Comparison of ENCODE assay signal across 11 mouse cellular contexts in the genomic region with DNA sequence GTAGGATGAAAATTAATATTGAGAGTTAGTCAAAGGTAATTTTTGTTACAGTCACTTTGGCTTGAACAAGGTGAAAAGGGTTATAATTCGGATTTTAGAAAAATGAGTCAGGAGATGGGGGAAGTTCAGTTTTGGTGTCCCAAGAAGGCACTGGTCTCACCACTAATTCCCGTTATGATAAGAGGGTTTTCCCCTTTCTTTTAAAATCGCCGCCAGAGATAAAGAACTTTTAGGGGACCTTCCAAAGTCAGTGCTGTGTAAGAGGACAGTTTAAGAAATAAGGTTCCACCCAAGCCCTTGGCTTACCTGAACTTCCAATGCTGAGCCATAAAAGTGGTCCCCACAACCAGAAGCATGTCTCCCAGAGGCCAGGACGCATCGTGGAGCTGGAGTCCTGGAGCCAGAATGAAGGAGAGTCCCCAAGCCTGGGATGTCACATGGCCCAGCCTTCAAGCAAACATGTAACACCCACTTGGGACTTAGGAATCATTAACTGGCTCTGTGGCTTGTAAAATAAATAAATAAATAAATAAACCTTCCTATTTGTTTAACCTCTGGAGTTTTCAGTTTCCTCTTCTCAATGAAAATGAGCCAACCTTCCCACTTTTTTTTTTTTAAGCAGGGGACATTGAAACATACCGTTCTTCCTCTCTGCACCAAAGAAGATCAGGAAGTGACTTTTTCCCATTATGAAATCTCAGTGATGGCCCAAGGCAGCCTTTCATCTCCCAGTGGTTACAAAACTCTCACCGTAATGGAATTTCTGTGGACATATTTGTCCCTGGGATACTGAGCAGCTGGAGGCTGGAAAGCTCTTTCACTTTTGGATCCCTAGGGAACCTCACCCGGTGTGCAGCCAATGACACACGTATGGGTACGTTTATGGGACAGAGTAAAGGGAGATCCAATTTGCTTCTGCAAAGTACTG. TPM values are rescaled to one million over a fixed set of nuclear protein-coding genes. Genes with fewer than 3 reads are reported as not detected.
DNase-seq lines count a peak whose midpoint lies in the region; ATAC-seq and TF ChIP-seq lines count a peak whose summit lies in the region.
"Had no signal": no experiment of that assay in that cellular context is flagged by ENCODE, and none has a peak within 500 bp of the region (broad histone marks: within the 10 kb centered on the region; RNA-seq: fewer than 3 reads in every experiment).

TSS of gene Pla1a (minus strand) at position 648 of the 928 bp plus-strand sequence.

- no peaks in the 10 kb centered on the region for H3K27me3 ChIP-seq in erythroblast, embryonic 14.5 days (ENCODE audit: control insufficient read depth)
- no peaks in the 10 kb centered on the region for H3K27me3 ChIP-seq in liver, embryonic 13.5 days
- H3K27me3 ChIP-seq: hindbrain, embryonic 13.5 days; limb, embryonic 13.5 days; neural tube, embryonic 12.5 days had no signal

- H3K4me1 ChIP-seq in erythroblast, embryonic 14.5 days (ENCODE audit: control insufficient read depth) = no peaks in the 10 kb centered on the region
- H3K4me1 ChIP-seq in ES-E14 (ENCODE audit: control insufficient read depth in 2 of 2, insufficient read depth in 2 of 2, low read length in 2 of 2, poor library complexity in 1 of 2) = peaks cover 10 to 33% of the 10 kb centered on the region in 2 experiments; a peak in 3 of 4 replicates
- peaks cover 16% of the 10 kb centered on the region; the same call in 1 of the 2 replicates for H3K4me1 ChIP-seq in liver, embryonic 13.5 days (replicated peaks)
- H3K4me1 ChIP-seq: hindbrain, embryonic 13.5 days; neural tube, embryonic 12.5 days had no signal

- no peaks in the 10 kb centered on the region for H3K36me3 ChIP-seq in erythroblast, embryonic 14.5 days (ENCODE audit: control insufficient read depth)
- H3K36me3 ChIP-seq in ES-E14 (ENCODE audit: control insufficient read depth, insufficient read depth, low read length, poor library complexity, severe bottlenecking) = no peaks in the 10 kb centered on the region
- H3K36me3 ChIP-seq in liver, embryonic 13.5 days = no peaks in the 10 kb centered on the region
- H3K36me3 ChIP-seq: hindbrain, embryonic 13.5 days; limb, embryonic 13.5 days; neural tube, embryonic 12.5 days had no signal

- H3K9me3 ChIP-seq in erythroblast, embryonic 14.5 days (ENCODE audit: control insufficient read depth, low read length) = no peaks in the 10 kb centered on the region
- no peaks in the 10 kb centered on the region for H3K9me3 ChIP-seq in ES-E14 (ENCODE audit: control insufficient read depth, insufficient read depth, low read depth, low read length)
- no peaks in the 10 kb centered on the region for H3K9me3 ChIP-seq in liver, embryonic 13.5 days (replicated peaks)
- H3K9me3 ChIP-seq: hindbrain, embryonic 13.5 days; limb, embryonic 13.5 days; neural tube, embryonic 12.5 days had no signal

- peak within 1 kb of the TSS; percentile 21 for H3K4me3 ChIP-seq in erythroblast, embryonic 14.5 days (replicated peaks)
- no peak within 1 kb of the TSS for H3K4me3 ChIP-seq in ES-E14 (ENCODE audit: insufficient read depth in 1 of 2, low read depth in 1 of 2, low read length in 2 of 2, poor library complexity in 1 of 2, severe bottlenecking in 1 of 2)
- H3K4me3 ChIP-seq in liver, embryonic 13.5 days (replicated peaks) = 0 out of 2 replicates have a peak within 1 kb of the TSS, but pooled peaks have one; percentile 12
- H3K4me3 ChIP-seq: hindbrain, embryonic 13.5 days; limb, embryonic 13.5 days; neural tube, embryonic 12.5 days had no signal

- H3K4me2 ChIP-seq in liver, embryonic 13.5 days = peak within 1 kb of the TSS; percentile 41
- H3K4me2 ChIP-seq: hindbrain, embryonic 13.5 days; limb, embryonic 13.5 days; neural tube, embryonic 12.5 days had no signal

- H3K27ac ChIP-seq in ES-E14 (ENCODE audit: insufficient read depth, low read depth, low read length, poor library complexity, severe bottlenecking) = peak within 1 kb of the TSS; percentile 42; the same call in 1 of the 2 replicates
- peak within 1 kb of the TSS; percentile 9; the same call in 1 of the 2 replicates for H3K27ac ChIP-seq in liver, embryonic 13.5 days
- H3K27ac ChIP-seq: hindbrain, embryonic 13.5 days; limb, embryonic 13.5 days; neural tube, embryonic 12.5 days had no signal

- in situ Hi-C loops in ES-E14 (cut with MboI; ENCODE audit: low sequenced_read_pairs in 2 of 2, unreplicated experiment in 2 of 2) = no loop called here

- ATAC-seq in erythroblast, adult 5-6 weeks (replicated peaks; ENCODE audit: low FRiP score, poor library complexity, severe bottlenecking) = no peak
- ATAC-seq in liver, embryonic 13.5 days (ENCODE audit: low read depth) = peak; percentile 10; the same call in 1 of the 2 replicates

- no peak for DNase-seq in ES-E14 (ENCODE audit: low read depth, low spot score)
- DNase-seq in heart, adult 9 months (ENCODE audit: low spot score in 2 of 2) = peak; percentile 42 to 60
- no peak for DNase-seq in liver, embryonic 13.5 days
- no peak for DNase-seq in right cerebral cortex, postnatal 4 days
- DNase-seq in frontal cortex, postnatal 14 days (ENCODE audit: low spot score in 2 of 2) = no peak
- DNase-seq in cerebellum, postnatal 10 days = no peak

- WGBS in liver, embryonic 13.5 days (ENCODE audit: insufficient replicate concordance) = 56% methylated on average over 11 of the region's 11 CpGs

- H3K9ac ChIP-seq in ES-E14 (ENCODE audit: insufficient read depth, low read depth, low read length, poor library complexity, severe bottlenecking) = no peak within 1 kb of the TSS; the same call in 1 of the 2 replicates
- H3K9ac ChIP-seq in liver, embryonic 13.5 days = no peak within 1 kb of the TSS
- H3K9ac ChIP-seq: hindbrain, embryonic 13.5 days; limb, embryonic 13.5 days; neural tube, embryonic 12.5 days had no signal

TF ChIP-seq in ES-E14, 5 proteins besides CTCF, POLR2A, EP300 and RAD21:
- TF ChIP-seq HCFC1 (IDR thresholded peaks at IDR 0.05; ENCODE audit: borderline replicate concordance, insufficient read depth, low read length) (no peak), ZNF384 (IDR thresholded peaks at IDR 0.05; ENCODE audit: low read depth, low read length) (no peak)

RNA-seq across cellular contexts. Expression of gene Pla1a, which starts in this region (rescaled TPM):
- polyA plus RNA-seq in erythroblast, embryonic 14.5 days (2012) = not detected in 2 replicates
- 3.7 TPM in 1 of 2 replicates, not detected in the other for total RNA-seq in erythroblast, adult 5-6 weeks (2015; ENCODE audit: low replicate concordance)
- total RNA-seq in erythroblast, adult 5-6 weeks (2017; ENCODE audit: low replicate concordance) = 0.28 TPM in 1 of 2 replicates, not detected in the other
- total RNA-seq in ES-E14 (2012; rRNA removed) = 4.9 and 6.0 TPM in 2 replicates
- 8.4 and 9.2 TPM in 2 replicates for polyA plus RNA-seq in liver, embryonic 13.5 days (2015; fragmentation: Nextera tagmentation; extraction: Ambion mirVana)

Comparison
In these comparisons a context has a peak if more than half of its experiments do, and no peak if none do; other contexts are left out.
1. H3K4me3 ChIP-seq: peak in erythroblast, embryonic 14.5 days (single experiment) and liver, embryonic 13.5 days (single experiment); none in ES-E14 (0 of 2).
2. DNase-seq: peak in heart, adult 9 months (2 of 2); none in ES-E14 (single experiment), liver, embryonic 13.5 days (single experiment), right cerebral cortex, postnatal 4 days (single experiment), frontal cortex, postnatal 14 days (0 of 2) and cerebellum, postnatal 10 days (0 of 2).